Mouse (Mus musculus) testis, adult 2 months (tissue): ENCODE data around the gene Ttc29.

Source experiments
- CTCF ChIP-seq: fragments of 200-500 bp; IDR thresholded peaks from 2 replicates; pipeline ENCODE4 v1.5.1; 2012; ENCODE audit warnings: low read depth, mild to moderate bottlenecking, inconsistent platforms, low read length, moderate library complexity; ENCODE audit not compliant: control insufficient read depth, insufficient read depth, insufficient replicate concordance
- POLR2A ChIP-seq: fragments of 200-500 bp; IDR thresholded peaks from 2 replicates; pipeline ENCODE4 v1.6.1; 2012; ENCODE audit warnings: low read depth, mild to moderate bottlenecking, inconsistent platforms, low read length, moderate library complexity; ENCODE audit not compliant: control insufficient read depth

GRCm38 (mm10) chr8:78204229-78204628, 8.9 kb upstream of the Ttc29 start:
- TF ChIP-seq POLR2A (no peak), CTCF (no peak)
